Mouse (Mus musculus) erythroblast, embryonic 14.5 days (primary cell): ENCODE measurements around the gene Olfr222.

Experiments
- GATA1 ChIP-seq: IDR thresholded peaks from 2 replicates; pipeline ENCODE4 v1.6.1; 2012; ENCODE audit warnings: low read length, inconsistent platforms, mixed read lengths
- TAL1 ChIP-seq: IDR thresholded peaks from 3 replicates; pipeline ENCODE4 v1.6.1; 2012; ENCODE audit warnings: low read length, inconsistent platforms, mixed read lengths

GRCm38 (mm10) chr11:59530870-59531535 lies 45.0 kb downstream of the Olfr222 start:
- TF ChIP-seq TAL1 (no peak), GATA1 (no peak)
